Mouse (Mus musculus) MEL (cell line): ENCODE measurements around the gene Mtmr4. TPM values are rescaled to one million over a fixed set of nuclear protein-coding genes. Genes with fewer than 3 reads are reported as not detected.

Source experiments
- DNase-seq: peaks from one replicate; pipeline ENCODE4 v3.0.0; 2011; ENCODE audit warnings: low read depth, low spot score
- H3K27ac ChIP-seq: 2 replicates; pipeline ENCODE4 v1.5.1; 2012; ENCODE audit warnings: low read depth, mild to moderate bottlenecking, control low read depth, low read length, moderate library complexity; ENCODE audit not compliant: control insufficient read depth
- H3K27me3 ChIP-seq, 2 experiments: fragments of 150-350 bp in 1 of 2; sonication (generic) in 1 of 2; 2 replicates each; pipeline ENCODE4 v1.6.1; 2012; ENCODE audit warnings: low read length in 2 of 2, mild to moderate bottlenecking in 2 of 2, improper control_type of control experiment in 1 of 2, moderate library complexity in 1 of 2; ENCODE audit not compliant: insufficient read depth in 2 of 2, control insufficient read depth in 1 of 2
- H3K36me3 ChIP-seq, 2 experiments: 2 replicates each; pipeline ENCODE4 v1.6.1; 2012 to 2014; ENCODE audit warnings: low read length in 2 of 2, improper control_type of control experiment in 1 of 2, inconsistent platforms in 1 of 2, mild to moderate bottlenecking in 1 of 2; ENCODE audit not compliant: insufficient read depth in 2 of 2, control insufficient read depth in 1 of 2
- H3K4me1 ChIP-seq, 2 experiments: fragments of 150-350 bp in 1 of 2; sonication (generic) in 1 of 2; 2 replicates each; pipeline ENCODE4 v1.6.1; 2012; ENCODE audit warnings: low read length in 2 of 2, improper control_type of control experiment in 1 of 2, mild to moderate bottlenecking in 1 of 2; ENCODE audit not compliant: insufficient read depth in 2 of 2, control insufficient read depth in 1 of 2
- H3K4me3 ChIP-seq, 2 experiments: fragments of 150-350 bp in 1 of 2; sonication (generic) in 1 of 2; 2 replicates each; pipeline ENCODE4 v1.5.1; 2012; ENCODE audit warnings: low read depth in 2 of 2, low read length in 2 of 2, mild to moderate bottlenecking in 2 of 2, moderate library complexity in 2 of 2, control low read depth in 1 of 2, improper control_type of control experiment in 1 of 2; ENCODE audit not compliant: control insufficient read depth in 1 of 2, insufficient read depth in 1 of 2
- H3K79me2 ChIP-seq: 2 replicates; pipeline ENCODE4 v1.6.1; 2012; ENCODE audit warnings: mild to moderate bottlenecking, low read length, moderate library complexity; ENCODE audit not compliant: control insufficient read depth, poor library complexity, insufficient read depth
- H3K9ac ChIP-seq: 2 replicates; pipeline ENCODE4 v1.6.1; 2012; ENCODE audit warnings: low read depth, mild to moderate bottlenecking, control low read depth, low read length, moderate library complexity; ENCODE audit not compliant: control insufficient read depth, poor library complexity, severe bottlenecking
- H3K9me3 ChIP-seq: fragments of 150-350 bp; sonication (generic); replicated peaks from 2 replicates; pipeline ENCODE4 v1.6.1; 2012; ENCODE audit warnings: mild to moderate bottlenecking, low read length, improper control_type of control experiment, moderate library complexity; ENCODE audit not compliant: insufficient read depth
- CTCF ChIP-seq, 3 experiments: IDR thresholded peaks in 2 of 3; conservative IDR thresholded peaks in 1 of 3; 2 replicates each; pipeline ENCODE4 v1.5.1; 2011 to 2012; ENCODE audit warnings: low read length in 3 of 3, low read depth in 2 of 3, mild to moderate bottlenecking in 2 of 3, improper control_type of control experiment in 1 of 3, inconsistent platforms in 1 of 3, mixed read lengths in 1 of 3, moderate library complexity in 1 of 3; ENCODE audit not compliant: control insufficient read depth in 1 of 3, insufficient read depth in 1 of 3, poor library complexity in 1 of 3, severe bottlenecking in 1 of 3
- EP300 ChIP-seq, 2 experiments: IDR thresholded peaks; 2 replicates each; pipeline ENCODE4 v1.6.1; 2011; ENCODE audit warnings: improper control_type of control experiment in 2 of 2, low read length in 2 of 2, low read depth in 1 of 2, mild to moderate bottlenecking in 1 of 2
- GATA1 ChIP-seq: IDR thresholded peaks from 2 replicates; pipeline ENCODE4 v1.6.1; 2011; ENCODE audit warnings: low read depth, low read length, improper control_type of control experiment
- HCFC1 ChIP-seq: IDR thresholded peaks from 2 replicates; pipeline ENCODE4 v1.6.1; 2012; ENCODE audit warnings: low read depth, mild to moderate bottlenecking, inconsistent platforms, low read length, improper control_type of control experiment, moderate library complexity
- MEF2A ChIP-seq: IDR thresholded peaks from 2 replicates; pipeline ENCODE4 v1.6.1; 2014; ENCODE audit warnings: low read depth, mild to moderate bottlenecking, inconsistent platforms, low read length, improper control_type of control experiment; ENCODE audit not compliant: poor library complexity, insufficient replicate concordance, severe bottlenecking; ENCODE audit errors: extremely low read depth
- MYB ChIP-seq: IDR thresholded peaks from 2 replicates; pipeline ENCODE4 v1.6.1; 2011; ENCODE audit warnings: mild to moderate bottlenecking, low read depth, low read length, improper control_type of control experiment
- MYC ChIP-seq: IDR thresholded peaks from 2 replicates; pipeline ENCODE4 v1.6.1; 2011; ENCODE audit warnings: low read depth, mild to moderate bottlenecking, low read length, improper control_type of control experiment, moderate library complexity
- NRF1 ChIP-seq: IDR thresholded peaks from 2 replicates; pipeline ENCODE4 v1.6.1; 2014; ENCODE audit warnings: low read depth, mild to moderate bottlenecking, inconsistent platforms, low read length, improper control_type of control experiment, moderate library complexity; ENCODE audit not compliant: poor library complexity, insufficient read depth, severe bottlenecking
- POLR2AphosphoS5 ChIP-seq: IDR thresholded peaks from 2 replicates; pipeline ENCODE4 v1.6.1; 2012; ENCODE audit warnings: low read depth, borderline replicate concordance, mild to moderate bottlenecking, inconsistent platforms, low read length, moderate library complexity, mixed read lengths
- RAD21 ChIP-seq: IDR thresholded peaks from 2 replicates; pipeline ENCODE4 v1.6.1; 2011; ENCODE audit warnings: mild to moderate bottlenecking, low read depth, low read length, improper control_type of control experiment
- SMC3 ChIP-seq: IDR thresholded peaks from 2 replicates; pipeline ENCODE4 v1.6.1; 2011; ENCODE audit warnings: low read depth, low read length, improper control_type of control experiment
- TBP ChIP-seq: IDR thresholded peaks from 2 replicates; pipeline ENCODE4 v1.8.0; 2011; ENCODE audit warnings: low read depth, low read length, improper control_type of control experiment
- USF2 ChIP-seq, 2 experiments: IDR thresholded peaks; 2 replicates each; pipeline ENCODE4 v1.6.1; 2011 to 2012; ENCODE audit warnings: improper control_type of control experiment in 2 of 2, low read length in 2 of 2, borderline replicate concordance in 1 of 2, inconsistent platforms in 1 of 2, low read depth in 1 of 2, mild to moderate bottlenecking in 1 of 2; ENCODE audit not compliant: insufficient read depth in 1 of 2
- ZC3H11A ChIP-seq: IDR thresholded peaks from 2 replicates; pipeline ENCODE4 v1.6.1; 2012; ENCODE audit warnings: low read depth, mild to moderate bottlenecking, inconsistent platforms, low read length, improper control_type of control experiment
- ZKSCAN1 ChIP-seq: IDR thresholded peaks from 2 replicates; pipeline ENCODE4 v1.6.1; 2012; ENCODE audit warnings: low read depth, mild to moderate bottlenecking, inconsistent platforms, low read length, improper control_type of control experiment, moderate library complexity
- ZNF384 ChIP-seq: IDR thresholded peaks from 2 replicates; pipeline ENCODE4 v1.6.1; 2012; ENCODE audit warnings: low read depth, mild to moderate bottlenecking, inconsistent platforms, low read length, improper control_type of control experiment
- polyA plus RNA-seq, 2 experiments: library from polyadenylated mRNA; stranded (reverse) in 1 of 2; unstranded in 1 of 2; fragments of >175 nt in 1 of 2; fragments of >200 nt in 1 of 2; gene quantifications; 2 replicates each; pipeline versions ENCODE4 v1.2.1 to v1.2.4; 2012; ENCODE audit warnings: low replicate concordance in 2 of 2, low read depth in 1 of 2; ENCODE audit not compliant: insufficient read length in 2 of 2, insufficient read depth in 1 of 2, missing spikeins in 1 of 2
- total RNA-seq: library from RNA; depleted of rRNA; stranded (reverse); fragments of 300-350 nt; gene quantifications from 2 replicates; pipeline ENCODE4 v1.2.3, GENCODE M21; 2012

The Mtmr4 gene
- total and polyA plus RNA-seq, 3 experiments: 25.9 to 32.4 TPM; not detected in 1

GRCm38 (mm10) chr11:87600322-87600853 lies 8.4 kb downstream of the Mtmr4 start:
- no peaks in the 10 kb centered on the region for H3K27me3 ChIP-seq
- peaks cover 0 to 12% of the 10 kb centered on the region in 2 experiments; a peak in 2 of 4 replicates for H3K36me3 ChIP-seq
- H3K4me1 ChIP-seq: no peaks in the 10 kb centered on the region
- no peak overlapping the region for H3K9ac ChIP-seq
- no peaks in the 10 kb centered on the region for H3K79me2 ChIP-seq
- no peak overlapping the region for H3K27ac ChIP-seq
- TF ChIP-seq RAD21 (no peak), MEF2A (no peak), MYB (no peak), TBP (no peak), ZKSCAN1 (no peak), EP300 (IDR thresholded peaks at IDR 0.05; ENCODE audit: low read depth in 1 of 2, low read length in 2 of 2) (no peak), ZC3H11A (no peak), NRF1 (no peak)
- no peak overlapping the region for H3K4me3 ChIP-seq
- no peak for DNase-seq
- no peaks in the 10 kb centered on the region for H3K9me3 ChIP-seq

- H3K79me2 ChIP-seq: no peaks in the 10 kb centered on the region
- H3K36me3 ChIP-seq: peaks cover 0 to 21% of the 10 kb centered on the region in 2 experiments; a peak in 2 of 4 replicates
- no peak overlapping the region for H3K27ac ChIP-seq
- no peaks in the 10 kb centered on the region for H3K4me1 ChIP-seq
- no peak for TF ChIP-seq HCFC1
- no peak for TF ChIP-seq ZNF384
- TF ChIP-seq MYC: no peak
- TF ChIP-seq USF2 (IDR thresholded peaks at IDR 0.05; ENCODE audit: borderline replicate concordance in 1 of 2, insufficient read depth in 1 of 2, low read depth in 1 of 2, low read length in 2 of 2): no peak
- TF ChIP-seq CTCF (IDR thresholded peaks at IDR 0.05 in 2 of 3, conservative IDR thresholded peaks at IDR 0.05 in 1 of 3; ENCODE audit: control insufficient read depth in 1 of 3, insufficient read depth in 1 of 3, low read depth in 2 of 3, low read length in 3 of 3, poor library complexity in 1 of 3, severe bottlenecking in 1 of 3): no peak
- TF ChIP-seq POLR2AphosphoS5: no peak
- TF ChIP-seq SMC3: no peak
- no peak for TF ChIP-seq GATA1
- H3K9ac ChIP-seq: no peak overlapping the region
- H3K27me3 ChIP-seq: no peaks in the 10 kb centered on the region
- H3K4me3 ChIP-seq: no peak overlapping the region
- H3K9me3 ChIP-seq: no peaks in the 10 kb centered on the region
- no peak for DNase-seq
These were observed 10.3 kb downstream of the Mtmr4 start for GRCm38 (mm10) chr11:87602234-87602633.
